Mouse (Mus musculus) ES-Bruce4 (cell line): ENCODE results near the gene Rhebl1. TPM values are rescaled to one million over a fixed set of nuclear protein-coding genes. Genes with fewer than 3 reads are reported as not detected.

ENCODE experiments used
- H3K27ac ChIP-seq: 2 replicates; pipeline ENCODE4 v1.5.1; 2012; ENCODE audit warnings: low read length, inconsistent platforms; ENCODE audit not compliant: insufficient read depth
- H3K27me3 ChIP-seq: 2 replicates; pipeline ENCODE4 v1.6.1; 2012; ENCODE audit warnings: mild to moderate bottlenecking, low read length, inconsistent platforms; ENCODE audit not compliant: control insufficient read depth, poor library complexity, insufficient read depth, severe bottlenecking
- H3K36me3 ChIP-seq: 2 replicates; pipeline ENCODE4 v1.6.1; 2012; ENCODE audit warnings: inconsistent platforms, mild to moderate bottlenecking, low read length, moderate library complexity; ENCODE audit not compliant: control insufficient read depth, poor library complexity, insufficient read depth, severe bottlenecking
- H3K4me1 ChIP-seq: one replicate; pipeline ENCODE4 v1.8.1; 2011; ENCODE audit warnings: low read length; ENCODE audit not compliant: control insufficient read depth, insufficient read depth
- H3K4me3 ChIP-seq: 2 replicates; pipeline ENCODE4 v1.5.1; 2011; ENCODE audit warnings: low read depth, mild to moderate bottlenecking, low read length
- H3K9ac ChIP-seq: 2 replicates; pipeline ENCODE4 v1.6.1; 2012; ENCODE audit warnings: low read depth, mild to moderate bottlenecking, inconsistent platforms; ENCODE audit not compliant: poor library complexity, severe bottlenecking
- H3K9me3 ChIP-seq: replicated peaks from 2 replicates; pipeline ENCODE4 v1.6.1; 2012; ENCODE audit warnings: mild to moderate bottlenecking, low read length, inconsistent platforms; ENCODE audit not compliant: control insufficient read depth, poor library complexity, insufficient read depth, severe bottlenecking
- CTCF ChIP-seq: IDR thresholded peaks from one replicate; pipeline ENCODE4 v1.8.1; 2011; ENCODE audit warnings: low read depth, low read length
- EP300 ChIP-seq: IDR thresholded peaks from 2 replicates; pipeline ENCODE4 v1.6.1; 2011; ENCODE audit warnings: low read depth, low read length; ENCODE audit not compliant: insufficient read depth
- POLR2A ChIP-seq: IDR thresholded peaks from one replicate; pipeline ENCODE4 v1.8.1; 2011; ENCODE audit warnings: low read length; ENCODE audit not compliant: insufficient read depth
- polyA plus RNA-seq: library from polyadenylated mRNA; stranded (reverse); fragments of >200 nt; gene quantifications from 2 replicates; pipeline ENCODE4 v1.2.4, GENCODE M21; 2011; ENCODE audit warnings: low read depth; ENCODE audit not compliant: missing spikeins, insufficient read depth, insufficient read length

Rhebl1 gene
- polyA plus RNA-seq, 1 experiment: 41.9 TPM

GRCm38 (mm10) chr15:98849956-98850600 lies 44.3 kb downstream of the Rhebl1 start:
- H3K4me3 ChIP-seq: no peak overlapping the region
- H3K36me3 ChIP-seq: peaks cover 61% of the 10 kb centered on the region
- TF ChIP-seq CTCF: no peak
- TF ChIP-seq POLR2A: no peak
- no peak for TF ChIP-seq EP300
- H3K27me3 ChIP-seq: no peaks in the 10 kb centered on the region
- H3K9me3 ChIP-seq: no peaks in the 10 kb centered on the region
- no peak overlapping the region for H3K27ac ChIP-seq
- no peak overlapping the region for H3K9ac ChIP-seq
- no peaks in the 10 kb centered on the region for H3K4me1 ChIP-seq

GRCm38 (mm10) chr15:98849165-98849564 lies 45.2 kb downstream of the Rhebl1 start:
- TF ChIP-seq EP300: no peak
- TF ChIP-seq POLR2A: no peak
- TF ChIP-seq CTCF: no peak
- no peaks in the 10 kb centered on the region for H3K27me3 ChIP-seq
- no peak overlapping the region for H3K9ac ChIP-seq
- no peak overlapping the region for H3K27ac ChIP-seq
- H3K36me3 ChIP-seq: peaks cover 61% of the 10 kb centered on the region
- H3K9me3 ChIP-seq: no peaks in the 10 kb centered on the region
- H3K4me1 ChIP-seq: no peaks in the 10 kb centered on the region
- H3K4me3 ChIP-seq: no peak overlapping the region

GRCm38 (mm10) chr15:98846140-98846539 lies 48.2 kb downstream of the Rhebl1 start:
- peaks cover 52% of the 10 kb centered on the region for H3K36me3 ChIP-seq
- no peaks in the 10 kb centered on the region for H3K4me1 ChIP-seq
- H3K4me3 ChIP-seq: no peak overlapping the region
- TF ChIP-seq EP300 (no peak), POLR2A (no peak), CTCF (no peak)
- H3K9me3 ChIP-seq: no peaks in the 10 kb centered on the region
- no peak overlapping the region for H3K27ac ChIP-seq
- H3K27me3 ChIP-seq: no peaks in the 10 kb centered on the region
- no peak overlapping the region for H3K9ac ChIP-seq

DNA sequence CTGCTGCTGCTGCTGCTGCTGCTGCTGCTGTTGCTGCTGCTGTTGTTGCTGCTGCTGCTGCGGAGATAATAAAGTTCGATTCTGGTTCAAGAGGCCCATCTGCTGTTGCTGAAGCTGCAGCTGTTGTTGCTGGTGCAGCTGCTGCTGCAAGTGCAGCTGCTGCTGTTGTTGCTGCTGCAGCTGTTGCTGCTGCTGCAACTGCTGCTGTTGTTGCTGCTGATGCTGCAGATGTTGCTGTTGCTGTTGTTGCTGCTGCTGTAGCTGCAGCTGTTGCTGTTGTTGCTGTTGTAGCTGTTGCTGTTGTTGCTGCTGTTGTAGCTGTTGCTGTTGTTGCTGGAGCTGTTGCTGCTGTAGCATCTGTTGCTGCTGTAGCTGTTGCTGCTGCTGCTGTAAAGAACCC lies 49.2 kb downstream of the Rhebl1 start:
- H3K27me3 ChIP-seq: no peaks in the 10 kb centered on the region
- H3K9ac ChIP-seq: no peak overlapping the region
- no peaks in the 10 kb centered on the region for H3K9me3 ChIP-seq
- no peaks in the 10 kb centered on the region for H3K4me1 ChIP-seq
- no peak overlapping the region for H3K4me3 ChIP-seq
- peaks cover 47% of the 10 kb centered on the region for H3K36me3 ChIP-seq
- TF ChIP-seq CTCF (no peak), EP300 (no peak), POLR2A (no peak)
- no peak overlapping the region for H3K27ac ChIP-seq

GRCm38 (mm10) chr15:98843595-98844223 lies 50.6 kb downstream of the Rhebl1 start:
- Histone ChIP-seq H3K9ac (no peak overlapping the region), H3K4me3 (no peak overlapping the region), H3K27me3 (no peaks in the 10 kb centered on the region), H3K36me3 (peaks cover 42% of the 10 kb centered on the region), H3K9me3 (no peaks in the 10 kb centered on the region), H3K27ac (no peak overlapping the region), H3K4me1 (no peaks in the 10 kb centered on the region)
- TF ChIP-seq CTCF: no peak
- TF ChIP-seq EP300: no peak
- TF ChIP-seq POLR2A: no peak
